Mouse (Mus musculus) layer of hippocampus, postnatal 14 days (tissue): ENCODE measurements at regions not wholly inside any gene's neighbourhood (a gene's known extent, or its start where the extent isn't known, plus 50 kb on each side); places are given as distances from the start of the nearest gene placed in this dataset.

Source experiments
- DNase-seq, 2 experiments: peaks; one replicate each; pipeline ENCODE4 v3.0.0; 2021 to 2022; ENCODE audit warnings: low spot score in 2 of 2, mixed read lengths in 1 of 2

DNA sequence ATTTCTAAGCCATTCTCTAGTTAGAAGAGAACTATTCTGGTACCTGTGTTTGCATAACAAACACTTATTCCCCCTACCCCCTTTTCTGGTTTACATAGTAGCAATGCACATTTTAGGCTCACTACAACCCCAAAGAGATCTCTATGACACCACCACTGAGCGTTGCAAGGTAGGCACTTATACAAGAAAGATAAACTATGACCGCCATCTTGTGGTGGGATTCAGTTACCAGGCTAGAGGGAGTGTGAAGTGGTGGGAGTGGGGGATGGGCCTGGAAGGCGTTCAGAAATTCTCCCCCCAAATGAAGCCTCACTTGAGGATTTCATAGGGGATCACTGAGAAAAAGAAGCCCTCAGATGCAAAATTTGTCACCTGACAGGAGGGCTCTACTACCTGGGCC lies 64.4 kb upstream of the Fst start:
- peak; percentile 6 to 25 for DNase-seq

DNA sequence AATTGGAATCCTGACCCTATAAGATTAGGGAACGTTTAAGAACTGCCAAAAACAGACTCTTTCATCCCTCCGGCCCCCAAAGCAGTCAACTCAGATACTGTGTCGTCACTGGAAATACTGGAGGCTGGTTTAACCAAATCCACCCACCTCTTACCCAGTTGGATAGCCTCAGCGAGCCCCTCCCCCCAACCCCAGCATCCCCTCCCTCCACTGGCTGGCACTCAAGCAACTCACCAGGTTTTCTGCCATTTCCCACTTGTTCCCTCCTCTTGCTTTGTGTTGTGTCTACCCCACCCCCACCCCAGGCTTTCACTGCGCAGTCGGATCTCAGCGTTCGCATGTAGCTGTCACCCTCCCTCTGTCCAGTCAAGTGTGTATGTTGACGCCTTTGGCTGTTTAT lies 68.1 kb upstream of the Fst start:
- DNase-seq = no peak

DNA sequence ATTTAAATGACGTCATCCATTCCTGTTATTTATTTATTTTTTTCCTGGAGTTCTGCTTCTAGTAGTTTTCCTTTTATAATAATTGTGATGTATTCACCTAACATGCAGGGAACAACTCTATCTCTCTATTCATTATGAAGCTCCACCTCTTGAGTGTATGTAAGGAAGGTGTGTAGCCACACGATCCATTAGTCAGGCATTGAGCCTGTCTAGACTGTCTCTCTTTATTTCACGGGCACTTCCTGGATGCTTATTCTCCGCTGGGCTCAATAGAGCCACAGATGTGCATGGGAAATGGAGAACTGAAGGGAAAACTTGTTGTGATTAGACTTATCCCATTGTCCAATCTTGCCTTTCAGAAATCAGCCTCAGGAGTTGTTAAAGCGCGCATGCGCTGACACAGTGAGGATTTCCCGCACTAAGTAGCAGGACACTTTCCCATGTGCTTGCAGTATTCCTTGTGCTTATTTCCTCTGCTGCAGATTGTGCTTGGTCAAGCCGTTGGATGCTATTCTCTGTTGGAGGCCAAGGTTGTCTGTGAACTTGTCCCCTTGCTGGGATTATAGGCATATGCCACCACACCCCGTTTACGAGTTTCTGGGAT lies 71.5 kb upstream of the Fst start:
- DNase-seq = no peak

DNA sequence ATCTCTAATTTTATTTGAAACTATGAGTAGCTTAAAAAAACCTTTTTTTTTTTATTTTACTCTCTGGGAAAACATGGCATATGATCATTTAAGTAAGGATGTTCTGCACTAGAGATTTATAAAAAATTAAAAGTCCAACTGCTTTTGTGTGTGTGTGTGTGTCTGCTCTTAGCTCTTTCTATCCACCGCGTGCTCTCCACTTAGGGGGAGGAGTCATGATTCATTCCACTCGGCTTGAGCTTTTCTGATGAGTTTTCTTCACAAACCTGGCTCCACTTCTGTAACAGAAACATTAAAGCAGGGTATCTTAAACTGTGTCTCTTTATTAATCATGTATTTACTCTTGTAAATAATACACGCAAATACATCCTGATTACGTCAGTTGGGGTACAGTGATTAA lies 73.0 kb upstream of the Fst start:
- no peak for DNase-seq

DNA sequence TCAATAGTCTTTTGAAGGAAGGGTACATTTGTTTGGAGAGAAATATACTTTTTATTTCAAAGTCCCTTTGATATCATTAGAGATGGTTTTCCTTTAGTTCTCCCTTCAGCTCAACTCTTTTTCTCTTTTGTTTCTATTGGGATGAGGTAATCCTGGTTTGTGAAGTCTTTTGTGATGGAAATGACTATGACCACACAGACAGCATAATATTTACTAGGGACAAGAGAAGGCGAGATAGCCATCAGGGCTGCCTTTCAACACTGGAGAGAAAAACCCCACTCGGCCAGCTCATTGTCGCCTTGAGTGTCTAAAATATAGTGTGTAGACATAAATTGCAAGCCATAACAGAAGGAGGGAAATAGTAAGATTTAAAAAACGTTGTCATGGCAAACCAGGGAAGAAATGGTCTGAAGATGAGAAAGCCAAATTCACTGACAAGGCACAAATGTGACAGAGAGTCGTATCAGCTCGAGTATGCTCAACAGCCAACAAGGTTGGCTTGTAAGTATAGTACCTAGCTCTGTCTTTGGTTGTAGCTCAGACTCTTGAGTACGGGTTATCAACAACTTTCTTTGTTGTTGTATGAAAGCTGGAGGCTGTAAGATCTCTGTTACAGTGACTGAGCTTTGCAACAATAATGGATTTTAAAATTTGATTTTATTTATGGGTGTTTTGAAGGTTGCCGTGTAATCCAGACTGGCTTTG lies 73.8 kb upstream of the Fst start:
- no peak for DNase-seq

DNA sequence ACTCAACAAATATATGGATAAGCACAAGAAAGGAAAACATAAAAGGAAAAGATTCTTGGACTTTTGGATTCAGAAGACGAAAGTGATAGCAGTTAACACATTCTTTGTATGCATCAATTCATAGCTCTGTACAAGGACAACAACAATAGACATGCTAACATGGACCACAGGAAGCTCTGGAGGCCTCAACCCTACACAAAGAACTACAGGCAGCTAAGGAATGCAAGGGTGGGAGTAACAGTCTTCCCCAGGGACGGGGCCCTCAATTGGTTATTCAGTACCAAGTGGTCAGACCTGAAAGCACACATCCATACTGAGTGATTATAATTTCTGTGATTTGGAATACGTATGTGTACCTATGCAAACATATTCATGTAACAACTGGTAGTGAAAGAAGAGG lies 75.8 kb upstream of the Fst start:
- DNase-seq = no peak

DNA sequence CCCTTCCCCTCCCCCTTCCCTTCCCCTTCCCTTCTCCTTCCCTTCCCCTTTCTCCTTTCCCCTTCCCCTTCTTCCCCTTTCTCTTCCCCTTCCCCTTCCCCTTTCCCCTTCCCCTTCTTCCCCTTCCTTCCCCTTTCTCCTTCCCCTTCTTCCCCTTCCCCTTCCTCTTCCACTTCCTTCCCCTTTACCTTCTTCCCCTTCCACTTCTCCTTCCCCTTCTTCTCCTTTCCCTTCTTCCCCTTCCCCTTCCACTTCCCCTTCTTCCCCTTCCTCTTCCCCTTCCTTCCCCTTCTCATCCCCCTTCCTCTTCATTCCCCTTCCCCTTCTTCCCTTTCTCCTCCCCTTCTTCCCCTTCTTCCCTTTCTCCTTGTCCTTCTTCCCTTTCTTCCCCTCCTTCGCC lies 77.0 kb upstream of the Fst start:
- DNase-seq = no peak

DNA sequence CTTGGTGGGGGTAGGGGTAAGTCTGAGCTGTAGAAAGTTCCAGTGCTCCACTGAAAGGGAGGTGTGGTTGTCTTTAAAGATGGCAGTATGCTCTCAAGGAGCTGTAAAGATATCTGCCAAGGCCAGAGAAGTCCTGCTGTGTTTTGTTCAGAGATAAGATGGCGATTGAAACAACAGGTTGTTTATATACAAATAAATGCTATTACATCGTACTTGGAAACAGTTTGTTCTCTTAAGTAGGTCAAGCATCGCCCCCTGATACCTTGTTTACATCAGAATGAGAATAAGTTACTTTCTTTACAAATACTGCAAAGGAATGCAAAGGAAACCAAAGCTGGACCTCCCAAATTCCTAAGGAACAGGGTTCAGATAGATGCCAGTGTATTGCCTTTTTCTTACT lies 113.0 kb upstream of the Fst start:
- DNase-seq = no peak

DNA sequence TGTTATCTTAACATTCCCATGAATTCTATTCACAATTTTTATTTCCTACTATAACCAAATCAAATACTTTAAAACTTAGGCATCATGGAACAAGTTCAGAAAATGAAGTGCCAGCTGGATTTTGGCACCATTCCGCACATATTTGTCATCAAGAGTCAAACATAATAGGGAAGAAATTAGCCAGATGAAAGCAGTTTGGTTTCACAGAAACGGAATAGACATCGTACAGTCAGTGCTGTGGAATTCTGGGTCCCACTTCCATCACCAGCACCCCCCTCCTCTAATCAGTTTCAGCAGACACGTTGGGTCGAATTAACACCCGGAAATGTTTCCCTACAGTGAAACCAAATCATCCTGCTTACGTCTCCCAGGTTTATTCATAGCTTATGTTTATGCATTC lies 125.8 kb upstream of the Fst start:
- DNase-seq = peak in 1 of 2 experiments; percentile 3

DNA sequence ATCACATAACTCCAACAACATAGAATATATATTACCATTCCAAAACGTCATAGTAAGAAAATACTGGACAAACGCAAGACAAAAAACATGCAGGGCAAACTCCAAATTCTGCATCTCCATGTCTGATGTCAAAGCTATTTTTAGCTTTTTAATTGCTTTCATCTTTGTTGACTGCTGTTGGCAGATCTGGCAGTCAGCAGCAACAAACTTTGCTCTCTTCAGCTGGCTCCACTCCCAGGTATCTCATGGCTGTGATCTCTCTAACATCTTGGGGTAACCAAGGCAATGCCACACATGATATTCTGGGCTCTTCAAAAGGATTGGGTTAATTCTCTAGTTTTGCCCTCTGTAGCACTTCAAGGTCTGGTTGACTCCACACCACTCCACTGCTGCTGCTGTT lies 128.9 kb upstream of the Fst start:
- DNase-seq = peak in 1 of 2 experiments; percentile 38

DNA sequence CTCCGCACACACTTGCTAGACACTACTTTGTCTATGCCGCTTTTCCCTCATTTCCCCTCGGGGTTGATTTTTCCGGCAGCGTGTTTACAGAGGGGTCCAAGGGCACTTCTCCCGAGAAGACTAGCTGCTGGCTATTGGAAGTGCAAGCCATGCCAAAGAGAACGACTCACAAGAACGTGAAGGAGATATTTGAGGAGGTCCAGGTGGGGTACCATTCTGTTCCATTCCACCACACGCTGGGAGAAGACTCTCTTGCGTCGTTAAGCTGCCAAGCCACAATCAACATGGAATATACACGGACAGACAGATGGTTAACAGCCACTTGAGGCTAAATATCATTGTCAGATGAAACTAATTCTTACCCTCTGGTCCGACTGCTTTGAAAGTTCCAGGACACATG lies 144.6 kb upstream of the Fst start:
- no peak for DNase-seq

DNA sequence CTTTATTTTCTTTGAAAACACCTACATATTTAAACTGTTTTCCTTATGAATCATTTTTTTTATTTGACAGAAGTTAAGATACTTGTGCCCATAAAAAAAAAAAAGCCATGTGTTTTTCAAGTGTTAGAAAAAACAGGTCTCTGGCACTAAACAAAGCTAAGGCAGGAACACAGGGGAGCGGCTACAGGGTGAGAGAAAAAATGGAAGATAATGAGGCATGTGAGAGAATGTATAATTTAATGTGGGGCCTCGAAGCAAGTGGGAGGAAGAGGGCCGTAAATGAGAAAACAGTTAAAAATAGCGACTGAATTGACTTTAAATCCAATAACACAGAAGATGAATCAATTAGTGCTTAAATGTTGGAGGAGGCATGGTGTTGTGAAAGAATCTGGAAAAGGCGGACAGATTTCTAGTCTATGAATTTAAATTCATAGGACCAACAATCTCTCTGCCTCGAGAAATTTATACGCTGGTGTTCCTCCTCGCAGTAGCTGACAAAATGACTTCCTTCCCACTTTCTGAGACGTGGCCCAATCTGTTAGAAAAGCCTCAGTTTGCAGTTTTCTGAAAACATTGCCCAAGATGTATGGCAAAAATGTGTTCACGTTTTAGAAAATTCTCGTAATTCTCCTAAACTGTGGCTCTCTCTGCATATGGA lies 145.4 kb upstream of the Fst start:
- peak in 1 of 2 experiments; percentile 15 for DNase-seq

DNA sequence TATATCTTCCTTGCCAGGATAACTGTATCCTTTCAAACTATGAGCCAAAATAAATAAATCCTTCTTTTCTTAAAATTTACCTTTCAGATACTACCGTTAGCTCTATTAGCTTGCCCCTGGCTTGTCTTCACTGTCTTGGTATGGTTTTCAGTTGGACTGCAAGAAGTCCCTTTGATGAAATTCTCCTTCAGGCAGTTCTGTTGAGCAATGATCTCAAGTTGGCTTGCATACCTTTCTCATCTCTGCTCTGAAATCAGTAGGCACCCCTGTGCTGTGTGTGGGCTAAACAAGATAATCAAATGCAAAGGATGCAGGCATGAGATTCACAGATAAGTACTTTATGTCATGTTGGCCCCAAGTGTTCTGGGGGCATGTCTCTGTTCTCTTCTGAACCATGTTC lies 155.2 kb upstream of the Fst start:
- DNase-seq = no peak

DNA sequence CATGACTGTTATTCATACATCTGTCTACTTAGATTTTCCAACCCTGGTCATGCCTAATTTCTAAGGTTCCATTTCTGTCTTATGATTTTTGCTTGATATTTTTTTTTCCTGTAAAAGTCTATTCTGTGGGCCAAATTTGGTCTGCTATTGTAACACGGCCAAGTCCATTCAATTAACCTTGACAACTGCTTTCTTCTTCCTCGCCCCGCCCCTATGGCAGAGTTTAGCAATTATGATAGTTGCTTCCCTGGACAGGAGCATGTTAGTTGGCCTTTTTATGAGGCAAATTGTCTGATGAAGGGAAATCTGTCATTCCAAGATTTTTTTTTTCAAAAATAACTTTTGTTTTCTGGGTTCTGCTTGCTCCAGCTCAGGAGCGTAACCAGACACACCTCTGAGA lies 160.7 kb upstream of the Fst start:
- DNase-seq = no peak

DNA sequence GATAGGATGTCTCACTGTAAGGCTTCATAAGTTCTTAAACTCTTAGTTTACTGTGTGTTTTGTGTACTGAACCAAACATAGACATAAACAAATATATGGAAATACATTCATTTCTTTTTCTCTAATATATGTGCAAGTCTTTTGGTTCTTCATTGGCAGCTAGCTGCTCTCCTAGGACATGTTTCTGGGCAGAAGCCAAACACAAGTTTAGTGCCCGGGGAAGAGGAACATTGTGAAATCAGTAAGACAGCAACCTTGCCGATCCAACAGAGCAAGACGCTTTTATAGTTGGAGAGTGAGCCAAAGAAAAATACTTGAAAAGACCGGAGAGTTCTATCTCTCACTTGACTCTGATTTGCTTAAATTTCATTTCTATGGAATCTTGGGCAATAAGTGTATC lies 178.0 kb upstream of the Fst start:
- DNase-seq = no peak

DNA sequence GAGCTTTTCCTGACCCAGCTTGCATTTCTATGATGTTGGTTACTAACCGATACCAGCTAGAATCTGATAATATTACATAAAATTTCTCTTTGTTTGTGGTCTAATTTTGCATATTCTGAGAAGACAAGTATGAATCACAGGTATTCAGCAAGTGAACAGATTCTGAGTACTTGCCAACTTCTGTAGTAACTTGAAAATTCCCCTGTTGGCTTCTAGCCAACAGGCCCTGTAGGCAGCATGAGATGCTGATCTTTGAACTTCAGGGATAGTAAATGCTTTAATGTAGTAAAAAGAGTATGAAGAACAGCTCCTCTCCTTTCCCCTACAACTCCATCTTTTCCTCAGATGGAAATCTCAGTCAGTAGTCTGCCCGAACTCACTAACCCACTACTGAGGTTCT lies 178.5 kb upstream of the Mocs2 start:
- DNase-seq = no peak

DNA sequence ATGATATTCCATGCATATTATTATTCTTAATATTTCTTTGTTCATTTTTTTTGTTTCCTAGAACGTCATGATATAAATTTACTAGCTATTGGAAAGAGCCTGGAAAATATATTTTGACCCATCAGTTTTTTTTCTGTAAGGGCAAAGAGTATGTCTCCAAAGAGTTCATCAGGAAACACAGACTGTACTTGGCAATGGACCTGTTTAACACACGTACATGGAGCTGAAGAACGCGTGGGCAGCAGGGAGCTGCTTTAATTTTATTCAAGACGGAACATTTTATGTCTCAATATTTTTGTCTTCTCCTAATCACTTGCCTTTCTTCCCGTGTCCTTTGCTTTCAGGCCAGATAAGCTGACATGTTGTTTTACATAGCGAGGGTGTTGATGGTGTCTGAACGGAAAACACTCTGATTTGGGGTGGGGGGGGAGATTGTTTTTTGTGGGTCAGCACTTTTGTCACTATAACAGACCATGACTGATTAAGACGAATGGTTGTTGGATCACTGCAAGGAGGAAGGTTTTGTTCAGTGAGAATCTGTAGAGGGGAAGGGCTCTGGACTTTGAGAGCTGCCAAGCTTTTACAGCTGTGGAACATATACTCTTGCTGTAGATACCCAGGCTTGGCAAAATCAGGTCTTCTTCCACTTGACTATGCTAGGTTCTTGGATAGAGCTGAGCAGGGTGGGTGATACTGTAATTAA lies 176.2 kb upstream of the Mocs2 start:
- DNase-seq = no peak

DNA sequence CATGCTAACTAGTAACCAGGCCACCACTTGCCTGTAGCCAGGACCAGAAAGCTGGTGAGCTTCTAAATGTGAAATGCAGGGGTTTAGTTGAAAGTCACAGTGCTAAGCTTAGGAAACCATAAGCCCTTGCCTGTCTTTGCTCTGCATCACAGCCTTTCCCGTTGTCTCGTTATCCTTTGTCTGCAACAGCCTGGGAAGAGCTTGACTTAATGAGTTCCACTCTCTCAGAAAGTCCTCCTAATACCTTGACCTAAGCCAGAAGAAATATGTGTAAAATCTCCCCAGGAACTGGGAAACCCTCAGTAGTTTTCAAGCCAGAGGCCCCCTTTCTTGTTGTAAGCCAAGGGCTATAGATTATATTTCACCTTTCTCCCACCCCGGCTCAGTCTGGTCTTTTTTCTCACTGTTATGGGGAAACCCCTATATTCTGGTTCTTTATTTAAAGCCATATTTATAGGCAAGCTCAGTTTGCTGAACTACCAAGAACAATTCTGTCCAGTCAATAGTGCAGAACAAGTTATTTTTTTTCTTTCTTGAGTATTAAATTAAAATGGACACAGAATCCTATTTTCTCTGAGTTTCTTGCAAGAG lies 175.0 kb upstream of the Mocs2 start:
- no peak for DNase-seq

DNA sequence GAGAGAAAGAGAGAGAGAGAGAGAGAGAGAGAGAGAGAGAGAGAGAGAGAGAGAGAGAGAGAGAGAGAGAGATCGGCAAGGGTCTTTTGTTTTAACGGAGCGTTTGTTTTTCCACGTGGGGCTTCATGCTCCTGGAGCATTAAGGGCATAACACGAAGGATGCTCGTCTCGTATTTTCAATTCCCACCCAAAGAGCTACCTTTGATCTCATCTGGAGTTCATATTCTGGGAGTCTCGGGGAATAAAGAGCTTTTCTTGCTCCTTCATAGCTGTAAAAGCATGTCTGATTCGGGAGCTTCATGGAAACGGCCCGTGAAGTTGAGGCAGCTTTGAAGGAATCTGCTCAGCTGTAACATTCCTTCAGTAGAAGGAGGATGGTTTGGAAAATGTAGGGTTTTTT lies 174.5 kb upstream of the Mocs2 start:
- no peak for DNase-seq

DNA sequence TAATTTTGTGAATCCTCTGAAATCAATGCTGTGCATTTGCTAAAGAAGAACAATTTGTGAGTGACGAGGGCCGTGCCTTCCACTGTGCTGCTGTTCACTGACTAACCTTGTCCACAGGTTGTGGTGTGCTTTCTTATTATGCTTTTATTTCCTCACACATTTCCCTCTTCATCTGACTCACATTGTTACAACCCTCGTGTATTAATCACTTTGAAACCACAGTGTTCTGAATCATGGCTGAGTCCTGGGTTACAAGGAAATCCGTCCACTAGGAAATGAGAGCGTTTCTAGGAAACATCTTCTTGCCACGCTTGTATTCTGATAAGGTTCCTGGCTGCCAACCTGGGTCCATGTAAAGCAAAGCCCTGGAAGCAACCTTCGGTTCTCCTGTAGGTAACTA lies 163.8 kb upstream of the Mocs2 start:
- no peak for DNase-seq

DNA sequence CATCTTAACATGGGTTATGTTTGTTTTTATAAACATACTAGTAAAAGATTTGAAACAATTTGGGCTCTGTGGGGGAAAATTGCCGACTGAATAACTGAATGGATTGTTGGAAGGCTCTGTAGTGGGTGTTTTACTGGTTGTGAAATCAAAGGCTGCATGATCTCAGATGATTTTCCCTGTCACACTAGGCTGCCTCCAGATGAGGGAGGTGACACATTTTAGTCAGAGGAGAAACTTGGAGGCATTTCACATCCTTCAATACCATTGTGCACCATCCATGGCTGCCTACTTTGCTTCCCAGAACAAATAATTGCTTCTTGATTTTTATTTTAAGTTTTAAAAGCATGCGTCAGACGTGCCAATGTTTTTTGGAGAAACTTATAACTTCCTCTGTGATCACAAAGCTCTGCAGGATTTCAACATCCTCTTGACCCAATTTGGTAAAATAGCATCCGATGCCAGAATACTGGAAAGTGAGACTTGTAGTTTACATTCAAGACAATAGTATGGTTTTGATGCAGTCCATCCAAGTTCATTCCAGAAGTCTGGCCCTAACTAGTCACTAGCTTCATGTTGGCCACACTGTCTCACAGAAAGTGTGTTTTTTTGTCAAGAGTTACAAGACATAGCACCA lies 163.0 kb upstream of the Mocs2 start:
- DNase-seq = no peak
